Mouse (Mus musculus): ENCODE measurements at regions not wholly inside any gene's neighbourhood (a gene's known extent, or its start where the extent isn't known, plus 50 kb on each side); places are given as distances from the start of the nearest gene placed in this dataset.

DNA sequence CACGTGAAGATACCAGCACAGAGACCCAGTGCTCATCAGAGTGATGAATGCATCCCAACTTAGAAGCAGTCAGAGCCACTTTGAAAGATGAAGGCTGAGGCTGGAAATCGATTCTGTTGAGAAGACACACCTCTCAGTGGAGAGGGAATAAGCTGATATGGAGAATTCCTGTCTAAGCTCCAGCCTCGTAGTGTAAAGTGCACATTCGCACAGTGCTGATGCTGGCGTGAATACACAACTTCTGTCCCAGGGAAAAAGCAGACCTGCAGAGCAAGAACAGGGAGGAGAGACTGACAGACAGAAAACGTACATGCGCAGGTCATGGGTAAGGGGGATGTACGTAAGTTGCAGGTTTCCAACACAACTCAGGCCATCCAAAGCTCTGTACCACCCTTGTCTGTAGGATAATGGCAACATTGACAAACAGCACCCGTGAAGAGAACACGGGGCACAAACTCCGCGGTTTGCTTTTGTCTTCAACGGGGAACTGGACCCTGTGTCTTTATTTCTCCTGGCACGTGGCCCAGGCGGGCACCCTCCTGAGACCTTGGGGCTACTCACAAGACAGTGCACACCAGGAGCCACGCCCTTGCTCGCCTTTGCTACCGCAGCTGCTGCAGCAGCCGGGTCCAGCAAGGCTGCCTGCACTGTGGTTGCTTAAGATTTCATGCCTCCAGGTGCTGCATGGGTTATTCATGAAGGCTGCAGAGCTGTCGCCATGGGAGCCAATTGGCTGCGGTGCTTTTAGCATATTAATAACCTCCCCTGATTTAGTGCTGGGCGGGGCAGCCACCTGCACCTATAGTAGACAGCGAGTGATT lies 434.3 kb downstream of the Cmpk2 start:
- TF ChIP-seq CTCF (IDR thresholded peaks at IDR 0.05; ENCODE audit: extremely low read depth, insufficient read depth, insufficient read length, insufficient replicate concordance), result no peak
- TF ChIP-seq POLR2A (IDR thresholded peaks at IDR 0.05; ENCODE audit: low read depth, low read length), result no peak
